Mouse (Mus musculus) Muller cell, postnatal 12 days (primary cell): ENCODE measurements around the gene Pkd1l2.

Experiments used
- DNase-seq: peaks from one replicate; pipeline ENCODE4 v3.0.0-alpha.2; 2015; ENCODE audit errors: inconsistent ontology term

Pkd1l2 gene

DNA sequence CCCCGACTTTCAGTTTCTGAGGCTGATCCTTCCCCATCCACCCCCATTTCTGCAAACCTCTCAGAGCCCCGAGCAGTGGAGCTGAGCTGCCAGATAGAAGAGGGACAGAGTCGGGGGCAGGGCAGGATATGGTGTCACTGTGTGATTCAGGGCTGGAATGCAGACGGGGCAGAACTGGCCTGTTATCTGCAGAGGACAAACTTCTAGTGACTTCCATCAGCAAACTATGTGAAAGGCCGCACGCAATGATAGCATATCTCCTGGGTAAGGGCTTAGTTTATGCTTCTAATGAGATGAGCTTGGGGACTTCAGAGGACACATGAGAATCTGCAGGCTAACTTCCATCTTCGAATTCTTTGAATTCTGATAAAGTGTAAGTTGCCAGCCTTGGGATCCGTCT, 3.3 kb upstream of the Pkd1l2 start:
- peak; percentile 20 for DNase-seq

GRCm38 (mm10) chr8:117082947-117083559, 804 bp upstream of the Pkd1l2 start:
- DNase-seq: no peak

- no peak for DNase-seq
These were observed 2.6 kb downstream of the Pkd1l2 start for GRCm38 (mm10) chr8:117079652-117080051.

DNA sequence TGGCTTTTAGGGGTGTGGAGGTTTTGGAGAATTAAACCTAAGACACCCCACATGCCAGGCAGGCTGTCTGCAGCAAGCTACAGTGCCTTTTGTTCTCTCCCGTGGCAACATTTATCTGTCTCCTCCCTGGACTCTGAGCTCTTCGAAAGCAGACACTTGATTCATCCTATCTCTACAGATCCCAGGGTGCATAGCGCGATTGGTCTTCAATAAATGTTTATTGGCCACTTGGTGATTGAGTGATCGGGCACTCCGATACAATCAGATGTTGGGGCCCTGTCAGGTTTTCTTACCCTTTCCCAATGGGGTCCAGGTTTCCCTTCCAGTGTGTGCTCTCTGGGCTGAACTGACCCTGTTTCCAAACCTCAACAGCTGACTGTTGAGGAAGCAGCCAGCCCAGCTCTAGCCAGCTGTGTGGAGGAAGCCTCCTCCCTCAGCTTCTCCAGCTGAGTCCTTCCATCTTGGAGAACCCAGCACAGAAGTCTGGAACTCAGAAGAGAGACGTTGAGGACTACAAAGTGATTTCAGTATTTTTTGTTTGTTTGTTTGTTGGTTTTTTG, 3.8 kb downstream of the Pkd1l2 start:
- DNase-seq: no peak

DNA sequence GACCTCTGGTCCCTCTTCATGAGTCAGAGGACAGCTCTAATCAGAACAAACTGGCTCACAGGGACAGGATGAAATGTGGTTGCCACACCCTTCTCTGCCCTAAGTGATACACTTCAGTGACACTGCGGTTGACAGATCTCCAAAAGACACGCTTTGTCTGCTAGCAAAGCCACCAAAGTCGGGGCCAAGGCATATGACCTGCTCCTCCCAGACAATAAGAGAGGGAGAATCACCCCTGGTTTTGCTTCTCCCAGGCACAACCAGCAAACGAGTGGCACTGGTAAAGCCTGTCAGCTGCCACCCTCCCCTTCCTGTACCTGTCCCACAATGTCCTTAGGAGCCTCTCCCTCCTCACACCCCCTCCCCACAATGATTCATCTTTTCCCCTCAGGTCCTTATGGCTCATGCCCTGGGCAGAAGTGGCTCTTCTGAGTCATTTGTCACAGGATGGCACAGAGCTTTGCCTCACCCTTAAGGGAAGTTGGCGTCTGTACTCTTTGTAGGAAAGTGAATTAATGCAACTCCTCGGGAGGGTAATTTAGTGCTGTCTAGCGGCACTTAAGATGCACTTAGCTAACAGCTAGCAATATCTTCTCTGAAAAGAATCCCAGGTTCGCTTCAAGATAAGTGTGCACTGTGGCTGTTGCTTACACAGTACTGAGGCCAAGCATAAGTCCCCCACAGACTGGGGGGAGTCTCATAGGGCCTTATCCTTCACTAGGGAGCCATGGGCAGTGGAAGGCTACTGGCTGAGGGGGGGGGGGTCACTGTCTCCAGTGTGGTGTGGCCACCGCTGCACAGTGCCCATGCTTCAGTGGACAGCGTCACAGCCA, 7.7 kb downstream of the Pkd1l2 start:
- peak; percentile 33 for DNase-seq

- peak; percentile 31 for DNase-seq
These were observed 12.5 kb downstream of the Pkd1l2 start for GRCm38 (mm10) chr8:117069708-117070107.

GRCm38 (mm10) chr8:117068294-117068693, 14.0 kb downstream of the Pkd1l2 start:
- no peak for DNase-seq

- DNase-seq: no peak
These were observed 14.9 kb downstream of the Pkd1l2 start for GRCm38 (mm10) chr8:117067396-117067795.

GRCm38 (mm10) chr8:117066955-117067354, 15.3 kb downstream of the Pkd1l2 start:
- DNase-seq: no peak

GRCm38 (mm10) chr8:117061180-117061880, 20.9 kb downstream of the Pkd1l2 start:
- DNase-seq: peak; percentile 27

DNA sequence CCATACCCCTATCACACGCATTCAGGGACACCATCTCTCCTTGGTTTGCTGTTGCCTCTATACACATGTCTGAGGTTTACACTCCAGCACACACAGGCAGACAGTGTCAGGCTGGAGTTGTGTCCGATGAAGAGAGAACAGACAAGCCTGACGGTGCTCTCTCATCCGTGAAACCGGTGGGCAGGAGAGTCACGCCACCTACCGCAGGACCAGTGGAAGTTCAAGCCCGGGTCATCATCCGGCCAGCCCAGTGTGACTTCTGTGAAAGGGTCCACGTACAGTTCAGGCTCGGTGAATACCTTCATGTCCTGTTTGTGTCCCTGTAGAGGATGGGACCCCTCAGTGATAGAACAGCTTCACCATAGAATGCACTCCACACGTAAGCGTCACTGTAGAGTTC, 21.9 kb downstream of the Pkd1l2 start:
- no peak for DNase-seq

GRCm38 (mm10) chr8:117059021-117059420, 23.2 kb downstream of the Pkd1l2 start:
- no peak for DNase-seq

DNA sequence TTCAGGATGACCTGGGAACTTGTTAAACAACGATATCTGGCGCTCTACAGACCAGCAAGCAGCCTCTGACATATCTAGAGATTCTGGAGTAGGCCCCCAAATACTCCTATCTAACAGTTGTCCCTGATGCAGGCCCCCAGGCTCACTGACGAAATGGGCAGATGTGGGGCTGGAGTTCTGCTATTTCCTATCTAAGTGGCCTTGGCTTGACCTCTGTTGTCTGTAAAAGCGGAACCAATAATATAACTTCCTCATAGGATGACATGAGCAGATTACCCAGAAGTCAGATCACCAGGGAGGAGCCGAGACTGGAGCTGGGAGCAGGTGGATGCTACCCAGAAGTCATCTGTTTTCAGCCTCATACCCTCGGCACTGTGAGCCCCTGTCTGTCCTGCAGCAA, 27.2 kb downstream of the Pkd1l2 start:
- no peak for DNase-seq

- DNase-seq: no peak
These were observed 28.1 kb downstream of the Pkd1l2 start for GRCm38 (mm10) chr8:117054146-117054545.

GRCm38 (mm10) chr8:117053135-117054079, 28.8 kb downstream of the Pkd1l2 start:
- DNase-seq: no peak

- DNase-seq: no peak
These were observed 30.9 kb downstream of the Pkd1l2 start for GRCm38 (mm10) chr8:117051316-117051715.

DNA sequence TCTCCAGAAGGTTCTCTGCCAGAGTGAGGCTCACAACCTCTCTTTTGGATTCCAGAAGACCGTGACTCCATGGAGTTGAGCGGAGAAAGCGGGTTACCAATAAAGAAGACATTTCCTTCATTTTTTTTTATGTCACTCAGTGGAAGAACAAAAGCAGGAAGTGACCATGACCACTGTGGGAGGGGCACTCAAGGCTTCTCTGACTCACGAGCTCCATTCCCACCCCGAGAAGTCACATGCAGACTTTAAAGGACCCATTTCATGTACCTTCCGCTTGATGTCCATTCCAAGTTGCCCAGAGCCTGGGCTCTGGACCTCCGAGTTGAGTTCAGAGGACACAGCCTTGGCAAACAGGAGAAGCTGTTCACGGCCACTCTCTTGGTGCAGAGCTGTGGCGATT, 31.5 kb downstream of the Pkd1l2 start:
- DNase-seq: no peak

DNA sequence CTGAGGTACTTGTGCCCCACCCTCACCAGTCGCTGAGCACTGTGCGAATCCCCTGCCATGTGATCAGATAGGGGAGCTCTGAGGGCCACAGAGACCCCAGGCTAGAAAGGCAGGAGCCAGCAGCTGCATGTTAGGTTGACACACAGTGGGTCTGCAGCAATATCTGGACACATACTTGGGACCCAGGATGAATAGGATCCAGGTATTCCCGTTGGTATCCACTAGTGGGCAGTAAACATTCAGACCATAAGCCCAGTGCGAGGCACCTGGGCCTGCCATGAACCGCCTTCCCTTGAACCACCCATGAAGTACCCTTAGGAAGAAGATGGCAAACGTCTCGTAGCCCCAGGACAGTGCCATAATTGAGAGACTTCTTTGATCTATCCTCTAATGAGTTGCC, 32.8 kb downstream of the Pkd1l2 start:
- DNase-seq: no peak

GRCm38 (mm10) chr8:117043584-117043983, 38.7 kb downstream of the Pkd1l2 start:
- DNase-seq: no peak

DNA sequence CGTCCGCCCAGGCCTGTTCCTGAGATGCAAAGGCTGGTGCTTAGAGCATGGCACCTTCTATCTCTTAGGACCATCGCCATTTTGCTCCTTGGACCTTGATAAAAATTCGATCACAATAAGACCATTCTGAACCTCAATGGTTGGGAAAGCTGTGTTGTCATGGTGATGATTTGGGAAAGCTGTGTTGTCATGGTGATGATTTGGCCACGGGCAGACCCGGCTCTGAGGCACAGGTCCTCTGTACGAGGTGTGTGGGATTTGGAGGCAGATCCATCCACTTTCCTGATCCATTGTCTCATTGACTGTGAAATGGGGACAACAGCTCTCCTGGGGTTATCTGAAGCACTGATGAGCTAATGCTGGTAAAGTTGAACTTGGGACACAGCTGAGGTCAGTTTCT, 42.4 kb downstream of the Pkd1l2 start:
- no peak for DNase-seq

GRCm38 (mm10) chr8:117037374-117037935, 44.8 kb downstream of the Pkd1l2 start:
- no peak for DNase-seq
